In the genomic region with DNA sequence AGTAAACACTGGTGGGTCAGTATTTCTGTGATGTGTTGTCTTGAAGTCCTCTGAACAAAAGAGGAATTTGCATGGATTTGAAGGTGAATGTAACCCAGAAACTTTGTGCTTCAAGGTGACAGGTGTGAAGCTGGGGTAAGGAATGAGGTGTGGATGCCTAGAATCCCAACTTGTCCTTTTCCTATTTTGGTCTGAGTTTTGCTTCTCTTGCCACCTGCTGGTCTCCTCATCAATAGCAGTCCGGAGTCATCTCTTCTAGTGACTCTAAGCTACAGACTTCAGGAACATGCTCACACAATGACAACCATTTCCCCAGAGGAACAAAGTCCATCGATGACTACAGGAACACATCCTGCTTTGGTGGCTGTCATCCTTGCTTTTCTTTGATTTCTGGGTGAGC, we compare ENCODE assay signal across 17 mouse cellular contexts. TPM values are rescaled to one million over a fixed set of nuclear protein-coding genes. Genes with fewer than 3 reads are reported as not detected.
DNase-seq lines count a peak whose midpoint lies in the region; ATAC-seq and TF ChIP-seq lines count a peak whose summit lies in the region.
"Had no signal": no experiment of that assay in that cellular context is flagged by ENCODE, and none has a peak within 500 bp of the region (broad histone marks: within the 10 kb centered on the region; RNA-seq: fewer than 3 reads in every experiment).

No protein-coding gene starts in this region.

- H3K9ac ChIP-seq in intestine, embryonic 15.5 days, result no peak overlapping the region
- no peak overlapping the region for H3K9ac ChIP-seq in intestine, embryonic 16.5 days (ENCODE audit: low read depth, low read length)
- no peak overlapping the region for H3K9ac ChIP-seq in lung, embryonic 14.5 days
- no peak overlapping the region for H3K9ac ChIP-seq in MEL (ENCODE audit: control insufficient read depth, low read depth, low read length, poor library complexity, severe bottlenecking)
- H3K9ac ChIP-seq: hindbrain, embryonic 15.5 days; limb, embryonic 12.5 days; neural tube, embryonic 13.5 days had no signal

- TF ChIP-seq RAD21 in MEL (IDR thresholded peaks at IDR 0.05; ENCODE audit: low read depth, low read length), result peak; percentile 27

- TF ChIP-seq CTCF in lung, embryonic 14.5 days (IDR thresholded peaks at IDR 0.05; ENCODE audit: low read depth), result peak; percentile 55
- TF ChIP-seq CTCF in MEL (IDR thresholded peaks at IDR 0.05 in 2 of 3, conservative IDR thresholded peaks at IDR 0.05 in 1 of 3; ENCODE audit: control insufficient read depth in 1 of 3, insufficient read depth in 1 of 3, low read depth in 2 of 3, low read length in 3 of 3, poor library complexity in 1 of 3, severe bottlenecking in 1 of 3), result peak in 2 of 3 experiments; percentile 2 to 37; a peak in 2 of 6 replicates

- no peak overlapping the region for H3K27ac ChIP-seq in intestine, embryonic 15.5 days
- no peak overlapping the region for H3K27ac ChIP-seq in intestine, embryonic 16.5 days (ENCODE audit: low read length)
- H3K27ac ChIP-seq in lung, embryonic 14.5 days (ENCODE audit: low read depth), result no peak overlapping the region
- H3K27ac ChIP-seq in MEL (ENCODE audit: control insufficient read depth, low read depth, low read length), result no peak overlapping the region
- H3K27ac ChIP-seq: forebrain, embryonic 10.5 days; hindbrain, embryonic 15.5 days; limb, embryonic 12.5 days; neural tube, embryonic 13.5 days had no signal

- TF ChIP-seq EP300 in MEL (IDR thresholded peaks at IDR 0.05; ENCODE audit: low read depth in 1 of 2, low read length in 2 of 2), result no peak

- WGBS in intestine, embryonic 15.5 days, result 74% methylated on average over 2 of the region's 2 CpGs
- 59% methylated on average over 2 of the region's 2 CpGs for WGBS in intestine, embryonic 16.5 days
- 53% methylated on average over 2 of the region's 2 CpGs for WGBS in lung, embryonic 14.5 days

- H3K36me3 ChIP-seq in intestine, embryonic 15.5 days, result no peaks in the 10 kb centered on the region
- H3K36me3 ChIP-seq in intestine, embryonic 16.5 days (ENCODE audit: control insufficient read depth, insufficient read depth, low read length), result no peaks in the 10 kb centered on the region
- no peaks in the 10 kb centered on the region for H3K36me3 ChIP-seq in lung, embryonic 14.5 days (ENCODE audit: insufficient read depth)
- no peaks in the 10 kb centered on the region for H3K36me3 ChIP-seq in MEL (ENCODE audit: control insufficient read depth in 1 of 2, insufficient read depth in 2 of 2, low read length in 2 of 2)
- H3K36me3 ChIP-seq: forebrain, embryonic 10.5 days; hindbrain, embryonic 15.5 days; limb, embryonic 12.5 days; neural tube, embryonic 13.5 days had no signal

- H3K4me3 ChIP-seq in intestine, embryonic 15.5 days (replicated peaks), result no peak overlapping the region
- H3K4me3 ChIP-seq in intestine, embryonic 16.5 days (ENCODE audit: low read length), result no peak overlapping the region
- no peak overlapping the region for H3K4me3 ChIP-seq in lung, embryonic 14.5 days (ENCODE audit: low read depth, low read length)
- H3K4me3 ChIP-seq in MEL (ENCODE audit: control insufficient read depth in 1 of 2, insufficient read depth in 1 of 2, low read depth in 2 of 2, low read length in 2 of 2), result no peak overlapping the region
- H3K4me3 ChIP-seq: forebrain, embryonic 10.5 days; hindbrain, embryonic 15.5 days; limb, embryonic 12.5 days; neural tube, embryonic 13.5 days had no signal

- ATAC-seq in intestine, embryonic 15.5 days, result 0 out of 2 replicates have a peak, but pooled peaks have one; percentile 15
- ATAC-seq in intestine, embryonic 16.5 days, result no peak
- no peak for ATAC-seq in lung, embryonic 14.5 days (ENCODE audit: insufficient read depth)
- peak; percentile 16; the same call in 1 of the 2 replicates for ATAC-seq in granulocyte monocyte progenitor cell, adult 5-6 weeks (replicated peaks; ENCODE audit: poor library complexity, severe bottlenecking)
- no peak for ATAC-seq in erythroid progenitor cell, adult 5-6 weeks (replicated peaks; ENCODE audit: low FRiP score, poor library complexity, severe bottlenecking)

- H3K9me3 ChIP-seq in intestine, embryonic 15.5 days, result no peaks in the 10 kb centered on the region
- H3K9me3 ChIP-seq in intestine, embryonic 16.5 days (ENCODE audit: control insufficient read depth, low read length), result no peaks in the 10 kb centered on the region
- no peaks in the 10 kb centered on the region for H3K9me3 ChIP-seq in lung, embryonic 14.5 days (ENCODE audit: low read depth, low read length)
- no peaks in the 10 kb centered on the region for H3K9me3 ChIP-seq in MEL (replicated peaks; ENCODE audit: insufficient read depth, low read length)
- H3K9me3 ChIP-seq: forebrain, embryonic 10.5 days; hindbrain, embryonic 15.5 days; limb, embryonic 12.5 days; neural tube, embryonic 13.5 days had no signal

- no peaks in the 10 kb centered on the region for H3K79me2 ChIP-seq in MEL (ENCODE audit: control insufficient read depth, insufficient read depth, low read length, poor library complexity)

- no peak overlapping the region for H3K4me2 ChIP-seq in intestine, embryonic 15.5 days (replicated peaks)
- H3K4me2 ChIP-seq in intestine, embryonic 16.5 days (ENCODE audit: low read depth, low read length), result no peak overlapping the region
- H3K4me2 ChIP-seq in lung, embryonic 14.5 days, result no peak overlapping the region
- H3K4me2 ChIP-seq: hindbrain, embryonic 15.5 days; limb, embryonic 12.5 days; neural tube, embryonic 13.5 days had no signal

- no peak for DNase-seq in lung, embryonic 14.5 days
- DNase-seq in lung, postnatal 25 days (ENCODE audit: low spot score), result no peak
- DNase-seq in MEL (ENCODE audit: low read depth, low spot score), result no peak
- no peak for DNase-seq in embryo, embryonic 10.5 days (ENCODE audit: low spot score)
- DNase-seq: embryo, embryonic 11 days; heart, adult 11 months; spleen, adult 18-20 months had no signal

- no peaks in the 10 kb centered on the region for H3K4me1 ChIP-seq in intestine, embryonic 15.5 days (replicated peaks)
- H3K4me1 ChIP-seq in intestine, embryonic 16.5 days (ENCODE audit: control insufficient read depth, insufficient read depth, low read length), result no peaks in the 10 kb centered on the region
- H3K4me1 ChIP-seq in lung, embryonic 14.5 days (ENCODE audit: insufficient read depth), result no peaks in the 10 kb centered on the region
- H3K4me1 ChIP-seq in MEL (ENCODE audit: control insufficient read depth in 1 of 2, insufficient read depth in 2 of 2, low read length in 2 of 2), result no peaks in the 10 kb centered on the region
- H3K4me1 ChIP-seq: forebrain, embryonic 10.5 days; hindbrain, embryonic 15.5 days; limb, embryonic 12.5 days; neural tube, embryonic 13.5 days had no signal

- H3K27me3 ChIP-seq in intestine, embryonic 15.5 days (replicated peaks), result no peaks in the 10 kb centered on the region
- no peaks in the 10 kb centered on the region for H3K27me3 ChIP-seq in intestine, embryonic 16.5 days (replicated peaks; ENCODE audit: control insufficient read depth, insufficient read depth, low read length)
- H3K27me3 ChIP-seq in lung, embryonic 14.5 days (ENCODE audit: insufficient read depth, low read length), result no peaks in the 10 kb centered on the region
- no peaks in the 10 kb centered on the region for H3K27me3 ChIP-seq in MEL (ENCODE audit: control insufficient read depth in 1 of 2, insufficient read depth in 2 of 2, low read length in 2 of 2)
- H3K27me3 ChIP-seq: hindbrain, embryonic 15.5 days; limb, embryonic 12.5 days; neural tube, embryonic 13.5 days had no signal

- TF ChIP-seq POLR2A in MEL (IDR thresholded peaks at IDR 0.05; ENCODE audit: control insufficient read depth in 1 of 2, insufficient read depth in 1 of 2, low read depth in 1 of 2, low read length in 2 of 2, poor library complexity in 1 of 2), result no peak

TF ChIP-seq in MEL, 35 proteins besides CTCF, POLR2A, EP300 and RAD21:
- TF ChIP-seq SMC3 (IDR thresholded peaks at IDR 0.05; ENCODE audit: low read depth, low read length), result peak; percentile 42
- TF ChIP-seq JUND (IDR thresholded peaks at IDR 0.05; ENCODE audit: low read depth, low read length), result no peak

RNA-seq across cellular contexts. Expression of a gene that starts 46.9 kb away (rescaled TPM):
- polyA plus RNA-seq in intestine, embryonic 15.5 days (2015; fragmentation: Nextera tagmentation; extraction: Ambion mirVana), result not detected in 2 replicates
- not detected in 2 replicates for polyA plus RNA-seq in intestine, embryonic 16.5 days (2015; fragmentation: Nextera tagmentation; extraction: Ambion mirVana)
- polyA plus RNA-seq in lung, embryonic 14.5 days (2014; fragmentation: Nextera tagmentation; extraction: Ambion mirVana), result not detected in 2 replicates
- not detected in 2 replicates for total RNA-seq in MEL (2012; rRNA removed)
- polyA plus RNA-seq in MEL (2012; ENCODE audit: insufficient read depth in 1 of 2, insufficient read length in 2 of 2, low read depth in 1 of 2, low replicate concordance in 2 of 2, missing spikeins in 1 of 2), result not detected
- total RNA-seq in granulocyte monocyte progenitor cell, adult 5-6 weeks (2014; fragmentation: Nextera tagmentation), result not detected in 2 replicates
- total RNA-seq in granulocyte monocyte progenitor cell, adult 5-6 weeks (2017), result not detected in 2 replicates
- not detected in 2 replicates for total RNA-seq in erythroid progenitor cell, adult 5-6 weeks (2015; ENCODE audit: low replicate concordance)
- total RNA-seq in erythroid progenitor cell, adult 5-6 weeks (2017; ENCODE audit: low replicate concordance), result not detected in 2 replicates
- total RNA-seq: megakaryocyte-erythroid progenitor cell, adult 5-6 weeks had no signal
- polyA plus RNA-seq: forebrain, embryonic 10.5 days; hindbrain, embryonic 15.5 days; limb, embryonic 12.5 days; neural tube, embryonic 13.5 days; thymus, postnatal 0 days had no signal

RNA-seq across cellular contexts. Expression of a gene that starts 57.1 kb away (rescaled TPM):
- polyA plus RNA-seq in intestine, embryonic 15.5 days (2015; fragmentation: Nextera tagmentation; extraction: Ambion mirVana), result 33.3 and 33.6 TPM in 2 replicates
- 16.2 and 16.8 TPM in 2 replicates for polyA plus RNA-seq in intestine, embryonic 16.5 days (2015; fragmentation: Nextera tagmentation; extraction: Ambion mirVana)
- polyA plus RNA-seq in lung, embryonic 14.5 days (2014; fragmentation: Nextera tagmentation; extraction: Ambion mirVana), result 50.0 and 50.5 TPM in 2 replicates
- total RNA-seq in MEL (2012; rRNA removed), result 32.5 and 41.1 TPM in 2 replicates
- 100 to 1,000 TPM in 1 of 2 experiments, 10 to 100 TPM in 1; 50.6 to 606 TPM for polyA plus RNA-seq in MEL (2012; ENCODE audit: insufficient read depth in 1 of 2, insufficient read length in 2 of 2, low read depth in 1 of 2, low replicate concordance in 2 of 2, missing spikeins in 1 of 2)
- total RNA-seq in granulocyte monocyte progenitor cell, adult 5-6 weeks (2014; fragmentation: Nextera tagmentation), result 59.3 and 66.5 TPM in 2 replicates
- 90.2 and 138 TPM in 2 replicates for total RNA-seq in granulocyte monocyte progenitor cell, adult 5-6 weeks (2017)
- total RNA-seq in erythroid progenitor cell, adult 5-6 weeks (2015; ENCODE audit: low replicate concordance), result 50.1 and 58.7 TPM in 2 replicates
- total RNA-seq in erythroid progenitor cell, adult 5-6 weeks (2017; ENCODE audit: low replicate concordance), result 75.3 and 113 TPM in 2 replicates

Comparison
In these comparisons a context has a peak if more than half of its experiments do, and no peak if none do; other contexts are left out.
1. ATAC-seq: peak in intestine, embryonic 15.5 days (single experiment) and granulocyte monocyte progenitor cell, adult 5-6 weeks (single experiment); none in intestine, embryonic 16.5 days (single experiment), lung, embryonic 14.5 days (single experiment) and erythroid progenitor cell, adult 5-6 weeks (single experiment).